Comparison of ENCODE assay signal across 8 mouse cellular contexts in the genomic region with DNA sequence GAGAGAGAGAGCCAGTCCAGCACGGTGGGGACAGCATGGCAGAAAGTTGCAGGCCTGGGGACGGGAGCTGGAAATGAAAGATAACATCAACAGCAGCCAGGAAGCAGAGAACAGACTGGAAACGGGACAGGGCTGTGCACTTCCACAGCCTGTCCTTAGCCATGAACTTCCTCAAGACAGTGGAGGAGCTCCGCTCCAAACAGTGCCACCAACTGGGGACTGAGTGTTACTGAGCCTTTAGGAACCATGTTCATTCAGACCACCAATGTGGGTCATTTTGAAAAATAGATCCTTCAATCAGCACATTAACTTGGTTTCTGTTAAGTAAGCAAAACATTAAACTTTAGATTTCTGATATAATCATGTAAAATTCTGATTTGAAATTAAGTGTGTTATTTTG. TPM values are rescaled to one million over a fixed set of nuclear protein-coding genes. Genes with fewer than 3 reads are reported as not detected.
A peak's percentile ranks its signal among the peaks of the same experiment; 100 is the strongest.
DNase-seq lines count a peak whose midpoint lies in the region; ATAC-seq and TF ChIP-seq lines count a peak whose summit lies in the region.

No protein-coding gene starts in this region.

- H3K4me2 ChIP-seq in heart, embryonic 11.5 days = no peak overlapping the region
- no peak overlapping the region for H3K4me2 ChIP-seq in midbrain, embryonic 14.5 days (ENCODE audit: low read length)
- H3K4me2 ChIP-seq in midbrain, embryonic 15.5 days = no peak overlapping the region

- H3K4me1 ChIP-seq in heart, embryonic 11.5 days (ENCODE audit: control insufficient read depth, insufficient read depth, low read length) = no peaks in the 10 kb centered on the region
- peaks cover 7% of the 10 kb centered on the region for H3K4me1 ChIP-seq in midbrain, embryonic 14.5 days (ENCODE audit: control insufficient read depth, insufficient read depth, low read length)
- peaks cover 12% of the 10 kb centered on the region for H3K4me1 ChIP-seq in midbrain, embryonic 15.5 days
- H3K4me1 ChIP-seq in small intestine, adult 2 months (ENCODE audit: control insufficient read depth, insufficient read depth, insufficient read length, low read length) = no peaks in the 10 kb centered on the region

- no peak for TF ChIP-seq POLR2A in small intestine, adult 2 months (IDR thresholded peaks at IDR 0.05; ENCODE audit: low read depth, low read length)

- no peak for ATAC-seq in heart, embryonic 11.5 days (replicated peaks; ENCODE audit: insufficient number of reproducible peaks, low FRiP score, low TSS enrichment)
- no peak for ATAC-seq in midbrain, embryonic 14.5 days (ENCODE audit: low FRiP score, low TSS enrichment)
- ATAC-seq in midbrain, embryonic 15.5 days (replicated peaks) = no peak

- H3K4me3 ChIP-seq in heart, embryonic 11.5 days (ENCODE audit: low read depth, low read length) = no peak overlapping the region
- no peak overlapping the region for H3K4me3 ChIP-seq in midbrain, embryonic 14.5 days (replicated peaks; ENCODE audit: low read depth, low read length)
- no peak overlapping the region for H3K4me3 ChIP-seq in midbrain, embryonic 15.5 days
- H3K4me3 ChIP-seq in small intestine, adult 2 months (ENCODE audit: low read depth, low read length) = no peak overlapping the region

- H3K36me3 ChIP-seq in heart, embryonic 11.5 days (ENCODE audit: control insufficient read depth, insufficient read depth, low read length) = no peaks in the 10 kb centered on the region
- peaks cover 23% of the 10 kb centered on the region for H3K36me3 ChIP-seq in midbrain, embryonic 14.5 days (ENCODE audit: control insufficient read depth, insufficient read depth, low read length)
- peaks cover 10% of the 10 kb centered on the region; the same call in 1 of the 2 replicates for H3K36me3 ChIP-seq in midbrain, embryonic 15.5 days (replicated peaks)
- no peaks in the 10 kb centered on the region for H3K36me3 ChIP-seq in small intestine, adult 2 months (ENCODE audit: control insufficient read depth, insufficient read depth, low read length)

- WGBS in heart, embryonic 11.5 days (ENCODE audit: insufficient replicate concordance) = 26% methylated on average over 4 of the region's 4 CpGs
- 45% methylated on average over 4 of the region's 4 CpGs for WGBS in midbrain, embryonic 14.5 days
- 38% methylated on average over 4 of the region's 4 CpGs for WGBS in midbrain, embryonic 15.5 days
- WGBS in small intestine, adult 2 months = 28% methylated on average over 4 of the region's 4 CpGs

- peak; percentile 64 for DNase-seq in heart, adult 11 months
- DNase-seq in midbrain, embryonic 14.5 days = peak; percentile 75
- DNase-seq in embryo, embryonic 11 days = peak; percentile 67
- no peak for DNase-seq in layer of hippocampus, postnatal 10 days (ENCODE audit: low spot score in 2 of 2)
- no peak for DNase-seq in layer of hippocampus, adult 8-10 months (ENCODE audit: low spot score in 2 of 2)

- no peaks in the 10 kb centered on the region for H3K9me3 ChIP-seq in heart, embryonic 11.5 days (replicated peaks; ENCODE audit: control insufficient read depth, low read length)
- no peaks in the 10 kb centered on the region for H3K9me3 ChIP-seq in midbrain, embryonic 14.5 days (ENCODE audit: control insufficient read depth, low read length)
- no peaks in the 10 kb centered on the region for H3K9me3 ChIP-seq in midbrain, embryonic 15.5 days

- no peak overlapping the region for H3K9ac ChIP-seq in heart, embryonic 11.5 days (ENCODE audit: low read depth, low read length)
- no peak overlapping the region for H3K9ac ChIP-seq in midbrain, embryonic 14.5 days (replicated peaks; ENCODE audit: low read length)
- no peak overlapping the region for H3K9ac ChIP-seq in midbrain, embryonic 15.5 days

- no peaks in the 10 kb centered on the region for H3K27me3 ChIP-seq in heart, embryonic 11.5 days (ENCODE audit: control insufficient read depth, insufficient read depth, low read length)
- no peaks in the 10 kb centered on the region for H3K27me3 ChIP-seq in midbrain, embryonic 14.5 days (ENCODE audit: control insufficient read depth, insufficient read depth, low read length)
- H3K27me3 ChIP-seq in midbrain, embryonic 15.5 days (replicated peaks) = no peaks in the 10 kb centered on the region
- H3K27me3 ChIP-seq in small intestine, adult 2 months (ENCODE audit: control insufficient read depth, insufficient read depth, low read length) = 0 out of 2 replicates have a peak, but pooled peaks cover 2% of the 10 kb centered on the region

- no peak overlapping the region for H3K27ac ChIP-seq in heart, embryonic 11.5 days (ENCODE audit: low read depth, low read length)
- H3K27ac ChIP-seq in midbrain, embryonic 14.5 days (replicated peaks; ENCODE audit: low read depth, low read length) = no peak overlapping the region
- no peak overlapping the region for H3K27ac ChIP-seq in midbrain, embryonic 15.5 days
- no peak overlapping the region for H3K27ac ChIP-seq in small intestine, adult 2 months (ENCODE audit: insufficient read depth, low read depth, low read length)

- TF ChIP-seq CTCF in small intestine, adult 2 months (IDR thresholded peaks at IDR 0.05; ENCODE audit: extremely low read depth, insufficient read length, insufficient replicate concordance, low read depth, low read length) = peak; percentile 38; the same call in 1 of the 2 replicates

RNA-seq across cellular contexts. Expression of a gene that starts 4.6 kb away (rescaled TPM):
- polyA plus RNA-seq in heart, embryonic 11.5 days (2014; fragmentation: Nextera tagmentation; extraction: Ambion mirVana) = 5.2 and 5.5 TPM in 2 replicates
- 92.3 and 101 TPM in 2 replicates for polyA plus RNA-seq in midbrain, embryonic 14.5 days (2014; fragmentation: Nextera tagmentation; extraction: Ambion mirVana)
- 112 and 121 TPM in 2 replicates for polyA plus RNA-seq in midbrain, embryonic 15.5 days (2015; fragmentation: Nextera tagmentation; extraction: Ambion mirVana)
- polyA plus RNA-seq in small intestine, adult 2 months (2012; rRNA removed) = 0.03 TPM in 2 replicates
- 100 to 1,000 TPM in 1 of 2 experiments, 10 to 100 TPM in 1; 97.1 to 109 TPM for total RNA-seq in layer of hippocampus, postnatal 10 days (2021)
- 10 to 100 TPM; 66.2 to 84.3 (median 78.0) TPM for total RNA-seq in layer of hippocampus, adult 8-10 months (2022)

Comparison
In these comparisons a context has a peak if more than half of its experiments do, and no peak if none do; other contexts are left out.
1. DNase-seq: peak in heart, adult 11 months (single experiment), midbrain, embryonic 14.5 days (single experiment) and embryo, embryonic 11 days (single experiment); none in layer of hippocampus, postnatal 10 days (0 of 2) and layer of hippocampus, adult 8-10 months (0 of 2).
2. RNA of a gene that starts 4.6 kb away (polyA plus RNA-seq): 112 to 121 TPM in midbrain, embryonic 15.5 days and 92.3 to 101 TPM in midbrain, embryonic 14.5 days; 5.2 to 5.5 TPM in heart, embryonic 11.5 days and 0.03 TPM in small intestine, adult 2 months; every median in the first group is over 10 times any median in the second.